Mouse (Mus musculus) liver, embryonic 12.5 days (tissue): ENCODE results near the gene Sdr16c6. TPM values are rescaled to one million over a fixed set of nuclear protein-coding genes. Genes with fewer than 3 reads are reported as not detected.

Experiments
- ATAC-seq: fragments of 200-750 bp; cut with Nextera tagmentation; 2 replicates; pipeline ENCODE4 v1.8.0; 2017; ENCODE audit warnings: moderate number of reproducible peaks, mild to moderate bottlenecking, moderate library complexity
- H3K27ac ChIP-seq: fragments of 300-500 bp; sonication (generic); 2 replicates; pipeline ENCODE4 v1.5.1; 2016; ENCODE audit warnings: mild to moderate bottlenecking
- H3K27me3 ChIP-seq: fragments of 300-500 bp; sonication (generic); replicated peaks from 2 replicates; pipeline ENCODE4 v1.6.1; 2016; ENCODE audit warnings: mild to moderate bottlenecking, moderate library complexity
- H3K36me3 ChIP-seq: fragments of 300-500 bp; sonication (generic); 2 replicates; pipeline ENCODE4 v1.6.1; 2016; ENCODE audit warnings: mild to moderate bottlenecking, moderate library complexity
- H3K4me1 ChIP-seq: fragments of 300-500 bp; sonication (generic); 2 replicates; pipeline ENCODE4 v1.6.1; 2016
- H3K4me2 ChIP-seq: fragments of 300-500 bp; sonication (generic); 2 replicates; pipeline ENCODE4 v1.6.1; 2016; ENCODE audit warnings: mild to moderate bottlenecking, moderate library complexity
- H3K4me3 ChIP-seq: fragments of 300-500 bp; sonication (generic); 2 replicates; pipeline ENCODE4 v1.5.1; 2016; ENCODE audit warnings: mild to moderate bottlenecking, moderate library complexity
- H3K9ac ChIP-seq: fragments of 300-500 bp; sonication (generic); 2 replicates; pipeline ENCODE4 v1.6.1; 2016; ENCODE audit warnings: mild to moderate bottlenecking, moderate library complexity
- H3K9me3 ChIP-seq: fragments of 300-500 bp; sonication (generic); replicated peaks from 2 replicates; pipeline ENCODE4 v1.6.1; 2016; ENCODE audit warnings: mild to moderate bottlenecking, moderate library complexity
- WGBS: fragments of 180-500 bp; shearing (Covaris S2); methylation state at CpG from one replicate; pipeline ENCODE4 v1.1.7; 2016; ENCODE audit not compliant: insufficient replicate concordance; 5-methylcytosine and 5-hydroxymethylcytosine counted together
- polyA plus RNA-seq: library from polyadenylated mRNA; unstranded; fragments of >200 nt; fragmentation: Nextera tagmentation; extraction: Ambion mirVana; gene quantifications from 2 replicates; pipeline ENCODE4 v1.2.1, GENCODE M21; 2016

The Sdr16c6 gene
- not detected in 2 replicates for polyA plus RNA-seq

- no peaks in the 10 kb centered on the region for H3K9me3 ChIP-seq
- H3K4me2 ChIP-seq: no peak within 1 kb of the TSS
- H3K27me3 ChIP-seq: no peaks in the 10 kb centered on the region
- ATAC-seq: no peak
- no peaks in the 10 kb centered on the region for H3K36me3 ChIP-seq
- H3K27ac ChIP-seq: no peak within 1 kb of the TSS
- 62% methylated on average over 3 of the region's 3 CpGs for WGBS
- H3K4me1 ChIP-seq: no peaks in the 10 kb centered on the region
- no peak within 1 kb of the TSS for H3K9ac ChIP-seq
- no peak within 1 kb of the TSS for H3K4me3 ChIP-seq
Observed at GRCm38 (mm10) chr4:4077372-4077771, at the start of gene Sdr16c6. Gene Sdr16c6, minus strand, starts transcription at chr4:4077522.

GRCm38 (mm10) chr4:4080180-4080579 is 2.9 kb upstream of the Sdr16c6 start:
- Histone ChIP-seq H3K27ac (no peak overlapping the region), H3K9me3 (no peaks in the 10 kb centered on the region), H3K9ac (no peak overlapping the region), H3K4me1 (no peaks in the 10 kb centered on the region), H3K4me3 (no peak overlapping the region), H3K27me3 (no peaks in the 10 kb centered on the region), H3K36me3 (no peaks in the 10 kb centered on the region), H3K4me2 (no peak overlapping the region)
- no peak for ATAC-seq

DNA sequence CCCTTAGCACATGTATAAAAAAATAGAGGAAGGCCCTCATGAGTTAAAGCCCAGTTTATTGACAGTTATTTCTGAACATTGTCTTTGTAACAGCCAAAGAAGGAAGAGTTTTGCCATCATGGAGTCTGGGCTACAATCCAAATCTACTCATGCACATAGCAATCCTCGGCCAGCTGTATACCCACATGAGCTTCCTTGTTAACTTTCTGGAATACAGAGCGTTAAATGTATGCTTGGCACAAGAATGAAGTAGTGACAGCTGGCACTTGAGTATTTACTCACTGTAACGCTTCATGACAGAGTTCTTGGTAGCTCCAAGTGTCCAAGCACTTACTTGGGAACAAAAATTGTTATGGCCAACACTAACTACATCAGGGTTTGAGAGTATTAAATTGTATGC is 1.8 kb upstream of the Sdr16c6 start:
- H3K9me3 ChIP-seq: no peaks in the 10 kb centered on the region
- 71% methylated on average over 3 of the region's 3 CpGs for WGBS
- no peak overlapping the region for H3K4me3 ChIP-seq
- no peak overlapping the region for H3K9ac ChIP-seq
- H3K27me3 ChIP-seq: no peaks in the 10 kb centered on the region
- H3K36me3 ChIP-seq: no peaks in the 10 kb centered on the region
- H3K4me2 ChIP-seq: no peak overlapping the region
- no peak for ATAC-seq
- no peaks in the 10 kb centered on the region for H3K4me1 ChIP-seq
- no peak overlapping the region for H3K27ac ChIP-seq

DNA sequence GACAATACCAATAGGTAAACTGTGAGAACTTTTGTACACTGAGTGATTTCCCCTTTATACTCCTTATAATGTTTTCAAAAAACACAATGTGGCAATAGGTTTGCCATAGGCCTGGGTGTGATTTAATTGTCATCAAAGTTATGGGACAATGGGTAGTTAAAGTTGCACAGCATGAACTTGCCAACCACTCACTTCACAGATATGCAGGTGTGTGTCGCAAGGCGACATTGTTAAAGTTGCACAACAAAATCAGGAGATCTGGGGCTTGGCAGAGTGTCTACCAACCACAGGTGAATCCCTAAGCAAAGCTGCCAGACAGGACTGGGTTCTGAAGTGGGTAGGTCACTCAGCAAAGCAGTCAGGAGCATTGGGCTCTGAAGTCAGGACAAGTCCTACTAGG is 1.3 kb downstream of the Sdr16c6 start:
- ATAC-seq: no peak
- no peaks in the 10 kb centered on the region for H3K4me1 ChIP-seq
- H3K4me2 ChIP-seq: no peak overlapping the region
- 77% methylated on average over 2 of the region's 2 CpGs for WGBS
- H3K9ac ChIP-seq: no peak overlapping the region
- no peak overlapping the region for H3K27ac ChIP-seq
- H3K4me3 ChIP-seq: no peak overlapping the region
- no peaks in the 10 kb centered on the region for H3K36me3 ChIP-seq
- H3K27me3 ChIP-seq: no peaks in the 10 kb centered on the region
- H3K9me3 ChIP-seq: no peaks in the 10 kb centered on the region

Other genes starting within 250 kb of the Sdr16c6 start
- gene Gm11808, start 103.9 kb downstream of the Sdr16c6 start, polyA plus RNA-seq: 759 and 774 TPM in 2 replicates